Mouse (Mus musculus) gonadal fat pad, adult 2 months (tissue): ENCODE results near the gene Vdr. TPM values are rescaled to one million over a fixed set of nuclear protein-coding genes. Genes with fewer than 3 reads are reported as not detected.

Source experiments
- DNase-seq: peaks from one replicate; pipeline ENCODE4 v3.0.0-alpha.2; 2012; ENCODE audit warnings: low read depth
- polyA plus RNA-seq: library from polyadenylated mRNA; depleted of rRNA; stranded (reverse); fragments of >200 nt; gene quantifications from 2 replicates; pipeline ENCODE4 v1.2.3, GENCODE M21; 2012

Gene Vdr
- polyA plus RNA-seq, 1 experiment, result 2.6 TPM

- DNase-seq, result no peak
These were observed 9.9 kb upstream of the Vdr start for GRCm38 (mm10) chr15:97920306-97920705.

DNA sequence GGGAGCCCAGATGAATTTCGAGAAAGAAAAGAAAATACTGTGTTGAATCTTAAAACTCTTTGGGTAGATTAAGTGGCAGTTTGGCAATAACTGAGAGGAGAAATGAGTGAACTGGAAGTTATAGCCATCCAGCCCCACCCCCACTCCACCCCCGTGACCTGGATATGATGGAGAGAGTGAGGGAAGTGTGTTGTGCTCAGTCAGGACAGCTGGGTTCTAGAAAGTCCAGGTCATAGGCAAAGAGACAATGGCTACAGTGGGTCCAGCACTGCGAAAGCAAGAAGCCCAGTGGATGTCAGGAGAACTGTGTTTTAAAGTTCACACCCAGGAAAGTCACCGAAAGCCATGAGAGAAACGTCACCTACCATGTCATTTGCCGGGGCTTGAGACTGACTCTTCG is 8.8 kb upstream of the Vdr start:
- DNase-seq, result no peak

- no peak for DNase-seq
These were observed 7.6 kb upstream of the Vdr start for GRCm38 (mm10) chr15:97917994-97918393.

- no peak for DNase-seq
These were observed 3.9 kb upstream of the Vdr start for GRCm38 (mm10) chr15:97914331-97914747.

- no peak for DNase-seq
These were observed 2.4 kb downstream of the Vdr start for GRCm38 (mm10) chr15:97907801-97908751.

DNA sequence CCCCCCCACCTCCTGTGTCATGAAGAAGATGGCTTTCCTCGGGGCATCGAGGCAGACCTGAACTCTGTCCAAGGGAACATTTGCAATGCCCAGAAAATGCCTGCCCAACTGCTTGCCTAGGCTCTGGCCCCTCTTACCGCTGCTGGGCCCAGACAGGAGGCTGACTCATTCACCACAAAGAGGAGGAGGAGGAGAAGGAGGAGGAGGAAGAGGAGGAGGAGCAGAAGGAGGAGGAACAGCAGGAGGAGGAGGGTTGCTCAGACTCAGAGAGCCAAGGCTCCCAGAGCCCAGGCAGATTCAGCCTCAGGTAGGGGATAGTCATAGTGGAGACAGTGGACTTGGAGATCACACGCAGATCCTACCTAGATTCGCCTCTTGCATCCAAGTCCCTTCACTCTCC is 3.2 kb downstream of the Vdr start:
- no peak for DNase-seq

DNA sequence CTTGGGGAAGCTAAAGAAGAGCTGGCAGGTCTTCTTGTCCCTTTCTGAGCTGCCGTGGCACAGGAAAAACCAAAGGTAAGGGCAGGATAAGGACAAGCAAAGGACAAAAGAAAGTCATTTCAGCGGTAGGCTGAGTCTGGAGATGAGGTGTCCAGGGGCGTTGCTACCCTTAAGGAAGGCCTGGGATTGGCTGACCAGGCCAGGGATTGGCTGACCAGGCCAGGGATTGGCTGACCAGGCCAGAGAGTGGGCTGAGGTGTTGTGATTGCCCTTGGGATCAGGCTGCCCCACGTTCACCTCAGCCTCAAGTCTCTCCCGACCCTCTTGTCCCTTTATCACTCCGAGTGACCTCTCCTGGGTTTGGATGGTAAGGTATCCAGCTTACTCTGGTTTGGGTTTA is 5.1 kb downstream of the Vdr start:
- no peak for DNase-seq

- no peak for DNase-seq
These were observed 6.0 kb downstream of the Vdr start for GRCm38 (mm10) chr15:97904339-97904991.

- DNase-seq, result no peak
These were observed 7.0 kb downstream of the Vdr start for GRCm38 (mm10) chr15:97903261-97904009.

GRCm38 (mm10) chr15:97900991-97901390 is 9.4 kb downstream of the Vdr start:
- DNase-seq, result no peak

GRCm38 (mm10) chr15:97900336-97900912 is 10.0 kb downstream of the Vdr start:
- no peak for DNase-seq

DNA sequence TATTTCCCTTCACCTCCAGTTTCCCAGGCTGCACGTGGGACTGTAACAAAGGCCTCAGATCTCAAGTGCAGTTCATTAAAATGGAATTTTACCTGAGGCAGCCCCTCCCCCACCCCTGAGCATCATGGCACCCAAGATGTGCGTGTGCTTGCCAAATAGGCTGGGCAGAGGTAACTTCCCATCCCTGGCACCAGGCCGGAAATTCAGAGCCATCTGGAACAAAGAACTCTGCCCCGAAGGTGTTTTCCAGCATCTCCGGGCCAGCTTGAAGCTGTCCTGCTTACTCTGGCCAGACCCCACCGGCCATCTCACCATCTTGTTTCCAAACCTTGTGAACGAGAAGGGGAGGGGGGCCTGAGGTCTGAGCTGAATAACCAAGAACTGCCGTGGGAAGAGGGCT is 10.7 kb downstream of the Vdr start:
- no peak for DNase-seq

- no peak for DNase-seq
These were observed 11.6 kb downstream of the Vdr start for GRCm38 (mm10) chr15:97898791-97899190.

GRCm38 (mm10) chr15:97896861-97897654 is 13.4 kb downstream of the Vdr start:
- no peak for DNase-seq

DNA sequence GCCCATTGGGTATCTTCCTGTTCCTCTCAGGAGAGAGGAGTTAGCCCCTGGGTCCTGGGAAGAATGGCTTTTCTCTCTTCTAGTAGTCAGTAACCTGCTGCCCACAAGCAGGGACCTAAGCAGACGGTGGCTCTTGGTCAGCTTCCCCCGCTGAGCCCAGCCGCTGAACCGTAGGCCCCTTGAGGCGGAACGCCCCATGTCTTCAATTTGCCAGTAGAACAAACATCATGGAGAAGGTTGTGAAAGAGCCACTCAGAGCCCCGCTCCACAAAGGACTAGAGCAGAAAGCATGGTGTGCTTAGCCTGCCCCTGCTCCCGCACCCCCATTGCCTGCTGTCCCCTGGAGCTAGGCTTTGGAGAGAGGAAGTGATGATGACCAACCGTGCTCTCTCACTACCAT is 14.1 kb downstream of the Vdr start:
- no peak for DNase-seq

DNA sequence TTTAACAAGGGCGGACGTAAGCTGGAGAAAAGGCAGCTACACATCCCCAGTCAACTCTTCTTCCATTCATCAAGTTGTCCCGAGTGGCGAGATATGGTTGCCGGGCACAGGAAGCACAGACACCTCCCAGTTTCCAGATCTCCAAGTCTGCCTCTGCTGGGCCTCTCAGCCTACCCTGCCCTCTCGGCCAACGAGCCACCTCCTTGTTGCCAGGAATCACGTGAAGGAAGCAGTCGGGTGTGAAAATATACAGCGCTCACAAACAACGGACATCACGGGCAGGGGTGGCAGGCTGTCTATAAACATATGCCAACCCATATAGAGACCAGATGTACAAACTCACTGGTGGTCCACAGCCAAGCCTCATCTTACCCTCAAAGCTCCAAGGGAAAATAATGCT is 14.6 kb downstream of the Vdr start:
- DNase-seq, result no peak

GRCm38 (mm10) chr15:97892506-97892905 is 17.9 kb downstream of the Vdr start:
- no peak for DNase-seq

GRCm38 (mm10) chr15:97890450-97890849 is 20.0 kb downstream of the Vdr start:
- DNase-seq, result no peak

GRCm38 (mm10) chr15:97890017-97890416 is 20.4 kb downstream of the Vdr start:
- no peak for DNase-seq

GRCm38 (mm10) chr15:97887541-97888016 is 22.9 kb downstream of the Vdr start:
- no peak for DNase-seq

- DNase-seq, result no peak
These were observed 29.0 kb downstream of the Vdr start for GRCm38 (mm10) chr15:97881423-97881822.
